Mouse (Mus musculus) forebrain, embryonic 12.5 days (tissue): Measurements from ENCODE around the gene Zfp382. TPM values are rescaled to one million over a fixed set of nuclear protein-coding genes. Genes with fewer than 3 reads are reported as not detected.
"Not testable (repeated sequence)": the region's sequence is repeated elsewhere in the genome, so short reads cannot be mapped to it uniquely, and the experiment has no call there.

Source experiments
- ATAC-seq: fragments of 200-750 bp; cut with Nextera tagmentation; 2 replicates; pipeline ENCODE4 v1.8.0; 2017; ENCODE audit warnings: moderate TSS enrichment; ENCODE audit not compliant: low FRiP score
- H3K27ac ChIP-seq: fragments of 300-500 bp; sonication (generic); 2 replicates; pipeline ENCODE4 v1.5.1; 2016; ENCODE audit warnings: mild to moderate bottlenecking
- H3K27me3 ChIP-seq: fragments of 300-500 bp; sonication (generic); 2 replicates; pipeline ENCODE4 v1.6.1; 2016; ENCODE audit warnings: mild to moderate bottlenecking
- H3K36me3 ChIP-seq: fragments of 300-500 bp; sonication (generic); replicated peaks from 2 replicates; pipeline ENCODE4 v1.6.1; 2016; ENCODE audit warnings: mild to moderate bottlenecking
- H3K4me1 ChIP-seq: fragments of 300-500 bp; sonication (generic); 2 replicates; pipeline ENCODE4 v1.6.1; 2016
- H3K4me2 ChIP-seq: fragments of 300-500 bp; sonication (generic); 2 replicates; pipeline ENCODE4 v1.6.1; 2016; ENCODE audit warnings: mild to moderate bottlenecking, moderate library complexity
- H3K4me3 ChIP-seq: fragments of 300-500 bp; sonication (generic); replicated peaks from 2 replicates; pipeline ENCODE4 v1.5.1; 2016; ENCODE audit warnings: mild to moderate bottlenecking
- H3K9ac ChIP-seq: fragments of 300-500 bp; sonication (generic); 2 replicates; pipeline ENCODE4 v1.6.1; 2016; ENCODE audit warnings: mild to moderate bottlenecking
- H3K9me3 ChIP-seq: fragments of 300-500 bp; sonication (generic); 2 replicates; pipeline ENCODE4 v1.6.1; 2016
- WGBS: fragments of 180-500 bp; shearing (Covaris S2); methylation state at CpG from one replicate; pipeline ENCODE4 v1.1.7; 2016; 5-methylcytosine and 5-hydroxymethylcytosine counted together
- polyA plus RNA-seq: library from polyadenylated mRNA; unstranded; fragments of >200 nt; fragmentation: Nextera tagmentation; extraction: Ambion mirVana; gene quantifications from 2 replicates; pipeline ENCODE4 v1.2.1, GENCODE M21; 2016

Zfp382 gene
- polyA plus RNA-seq, 1 experiment from 2014 or later, result 16.1 TPM

GRCm38 (mm10) chr7:30099297-30099696 lies 22.4 kb upstream of the Zfp382 start:
- Histone ChIP-seq H3K9me3 (peaks cover 11% of the 10 kb centered on the region; the same call in 1 of the 2 replicates), H3K4me3 (no peak overlapping the region), H3K27ac (no peak overlapping the region), H3K9ac (no peak overlapping the region), H3K27me3 (no peaks in the 10 kb centered on the region), H3K36me3 (peaks cover 61% of the 10 kb centered on the region), H3K4me2 (no peak overlapping the region), H3K4me1 (peaks cover 11% of the 10 kb centered on the region)
- no peak for ATAC-seq
- WGBS, result 95% methylated on average over 13 of the region's 13 CpGs

GRCm38 (mm10) chr7:30116076-30116475 lies 5.7 kb upstream of the Zfp382 start:
- ATAC-seq, result no peak
- Histone ChIP-seq H3K27me3 (no peaks in the 10 kb centered on the region), H3K4me3 (no peak overlapping the region), H3K4me1 (no peaks in the 10 kb centered on the region), H3K4me2 (no peak overlapping the region), H3K9ac (no peak overlapping the region), H3K36me3 (no peaks in the 10 kb centered on the region), H3K9me3 (0 out of 2 replicates have a peak, but pooled peaks cover 13% of the 10 kb centered on the region), H3K27ac (no peak overlapping the region)
- 93% methylated on average over 5 of the region's 5 CpGs for WGBS

- H3K36me3 ChIP-seq, H3K4me3 ChIP-seq, H3K27me3 ChIP-seq, H3K4me1 ChIP-seq, ATAC-seq, H3K4me2 ChIP-seq, H3K27ac ChIP-seq, H3K9ac ChIP-seq: not testable (repeated sequence)
- H3K9me3 ChIP-seq, result 0 out of 2 replicates have a peak, but pooled peaks cover 13% of the 10 kb centered on the region
- 93% methylated on average over 12 of the region's 12 CpGs for WGBS
Observed at GRCm38 (mm10) chr7:30117935-30118334, 3.8 kb upstream of the Zfp382 start.

- Histone ChIP-seq H3K9ac (peak overlapping the region; percentile 78), H3K27me3 (no peaks in the 10 kb centered on the region), H3K4me3 (peak overlapping the region; percentile 71), H3K9me3 (no peaks in the 10 kb centered on the region), H3K4me2 (peak overlapping the region; percentile 81), H3K27ac (peak overlapping the region; percentile 82), H3K4me1 (peaks cover 7% of the 10 kb centered on the region), H3K36me3 (peaks cover 14% of the 10 kb centered on the region)
- 6% methylated on average over 15 of the region's 15 CpGs for whole genome bisulfite sequencing
- no peak; the same call in 1 of the 2 replicates for ATAC-seq
Observed at GRCm38 (mm10) chr7:30122188-30122530, 417 bp downstream of the Zfp382 start.

GRCm38 (mm10) chr7:30129900-30130299 lies 8.2 kb downstream of the Zfp382 start:
- WGBS, result 98% methylated on average over 8 of the region's 8 CpGs
- Histone ChIP-seq H3K4me1 (no peaks in the 10 kb centered on the region), H3K9me3 (no peaks in the 10 kb centered on the region), H3K27me3 (no peaks in the 10 kb centered on the region), H3K36me3 (peaks cover 81% of the 10 kb centered on the region), H3K4me2 (no peak overlapping the region), H3K4me3 (no peak overlapping the region), H3K27ac (no peak overlapping the region), H3K9ac (no peak overlapping the region)
- ATAC-seq, result no peak

GRCm38 (mm10) chr7:30132396-30132795 lies 10.7 kb downstream of the Zfp382 start:
- Histone ChIP-seq H3K9ac (no peak overlapping the region), H3K27ac (no peak overlapping the region), H3K4me2 (no peak overlapping the region), H3K4me1 (no peaks in the 10 kb centered on the region), H3K4me3 (no peak overlapping the region), H3K27me3 (no peaks in the 10 kb centered on the region), H3K9me3 (no peaks in the 10 kb centered on the region), H3K36me3 (peaks cover 88% of the 10 kb centered on the region)
- 93% methylated on average over 4 of the region's 4 CpGs for WGBS
- ATAC-seq, result no peak

- Histone ChIP-seq H3K4me1 (no peaks in the 10 kb centered on the region), H3K27me3 (no peaks in the 10 kb centered on the region), H3K9ac (no peak overlapping the region), H3K4me2 (no peak overlapping the region), H3K4me3 (no peak overlapping the region), H3K9me3 (no peaks in the 10 kb centered on the region), H3K27ac (no peak overlapping the region), H3K36me3 (peaks cover 69% of the 10 kb centered on the region)
- 89% methylated on average over 10 of the region's 10 CpGs for WGBS
- ATAC-seq, result no peak
Observed at GRCm38 (mm10) chr7:30136826-30137225, 15.1 kb downstream of the Zfp382 start.

- peak overlapping the region; percentile 59; the same call in 1 of the 2 replicates for H3K9ac ChIP-seq
- peaks cover 19% of the 10 kb centered on the region; the same call in 1 of the 2 replicates for H3K9me3 ChIP-seq
- peak overlapping the region; percentile 91 for H3K27ac ChIP-seq
- H3K27me3 ChIP-seq, result no peaks in the 10 kb centered on the region
- peaks cover 4% of the 10 kb centered on the region; the same call in 1 of the 2 replicates for H3K4me1 ChIP-seq
- WGBS, result 16% methylated on average over 8 of the region's 8 CpGs
- H3K4me2 ChIP-seq, result peak overlapping the region; percentile 63
- H3K36me3 ChIP-seq, result peaks cover 20% of the 10 kb centered on the region; the same call in 1 of the 2 replicates
- H3K4me3 ChIP-seq, result peak overlapping the region; percentile 57
- ATAC-seq, result no peak
Observed at GRCm38 (mm10) chr7:30143170-30143554, 21.4 kb downstream of the Zfp382 start.

- WGBS, result 2% methylated on average over 35 of the region's 35 CpGs
- H3K27me3 ChIP-seq, result no peaks in the 10 kb centered on the region
- peak overlapping the region; percentile 57 for H3K4me3 ChIP-seq
- peak overlapping the region; percentile 91 for H3K27ac ChIP-seq
- peaks cover 23% of the 10 kb centered on the region; the same call in 1 of the 2 replicates for H3K9me3 ChIP-seq
- peaks cover 21% of the 10 kb centered on the region; the same call in 1 of the 2 replicates for H3K36me3 ChIP-seq
- peak overlapping the region; percentile 63 for H3K4me2 ChIP-seq
- peak overlapping the region; percentile 59 for H3K9ac ChIP-seq
- H3K4me1 ChIP-seq, result peaks cover 4% of the 10 kb centered on the region; the same call in 1 of the 2 replicates
- peak; percentile 96 for ATAC-seq
Observed at GRCm38 (mm10) chr7:30143555-30144209, 21.9 kb downstream of the Zfp382 start.

GRCm38 (mm10) chr7:30147011-30147410 lies 25.3 kb downstream of the Zfp382 start:
- no peak overlapping the region for H3K27ac ChIP-seq
- 92% methylated on average over 5 of the region's 5 CpGs for WGBS
- peaks cover 38% of the 10 kb centered on the region for H3K36me3 ChIP-seq
- H3K9ac ChIP-seq, result no peak overlapping the region
- H3K4me3 ChIP-seq, result no peak overlapping the region
- H3K27me3 ChIP-seq, result no peaks in the 10 kb centered on the region
- no peak for ATAC-seq
- H3K4me2 ChIP-seq, result no peak overlapping the region
- peaks cover 55% of the 10 kb centered on the region for H3K9me3 ChIP-seq
- peaks cover 4% of the 10 kb centered on the region; the same call in 1 of the 2 replicates for H3K4me1 ChIP-seq

GRCm38 (mm10) chr7:30154040-30154439 lies 32.3 kb downstream of the Zfp382 start:
- no peak overlapping the region for H3K27ac ChIP-seq
- WGBS, result 95% methylated on average over 1 of the region's 1 CpGs
- H3K4me3 ChIP-seq, result no peak overlapping the region
- H3K36me3 ChIP-seq, result peaks cover 78% of the 10 kb centered on the region
- ATAC-seq, result no peak
- no peak overlapping the region for H3K9ac ChIP-seq
- no peak overlapping the region for H3K4me2 ChIP-seq
- H3K9me3 ChIP-seq, result peaks cover 86% of the 10 kb centered on the region
- H3K27me3 ChIP-seq, result no peaks in the 10 kb centered on the region
- no peaks in the 10 kb centered on the region for H3K4me1 ChIP-seq

- peaks cover 84% of the 10 kb centered on the region for H3K9me3 ChIP-seq
- no peak overlapping the region for H3K27ac ChIP-seq
- H3K4me2 ChIP-seq, result no peak overlapping the region
- no peak for ATAC-seq
- no peaks in the 10 kb centered on the region for H3K4me1 ChIP-seq
- H3K27me3 ChIP-seq, result no peaks in the 10 kb centered on the region
- 95% methylated on average over 3 of the region's 3 CpGs for WGBS
- H3K9ac ChIP-seq, result no peak overlapping the region
- no peak overlapping the region for H3K4me3 ChIP-seq
- peaks cover 77% of the 10 kb centered on the region for H3K36me3 ChIP-seq
Observed at GRCm38 (mm10) chr7:30155507-30155906, 33.8 kb downstream of the Zfp382 start.

- Histone ChIP-seq H3K4me2 (no peak overlapping the region), H3K36me3 (peaks cover 94% of the 10 kb centered on the region), H3K4me3 (no peak overlapping the region), H3K4me1 (no peaks in the 10 kb centered on the region; the same call in 1 of the 2 replicates), H3K27ac (no peak overlapping the region), H3K27me3 (no peaks in the 10 kb centered on the region), H3K9me3 (peaks cover 95% of the 10 kb centered on the region), H3K9ac (no peak overlapping the region)
- WGBS, result 97% methylated on average over 5 of the region's 5 CpGs
- no peak for ATAC-seq
Observed at GRCm38 (mm10) chr7:30163113-30163512, 41.4 kb downstream of the Zfp382 start.
